Mouse (Mus musculus) olfactory bulb, adult 2 months (tissue): ENCODE measurements around the gene Amotl2.

Source experiments
- CTCF ChIP-seq: fragments of 200-500 bp; IDR thresholded peaks from 2 replicates; pipeline ENCODE4 v1.5.1; 2012; ENCODE audit warnings: low read depth, mild to moderate bottlenecking, low read length, moderate library complexity; ENCODE audit not compliant: insufficient read depth
- POLR2A ChIP-seq: fragments of 200-500 bp; IDR thresholded peaks from 2 replicates; pipeline ENCODE4 v1.6.1; 2012; ENCODE audit warnings: mild to moderate bottlenecking, low read depth, low read length, moderate library complexity; ENCODE audit not compliant: insufficient read depth

- TF ChIP-seq CTCF (no peak), POLR2A (no peak)
Measured at GRCm38 (mm10) chr9:102771308-102771895, 54.9 kb downstream of the Amotl2 start.
